Mouse (Mus musculus) embryo, embryonic 9.5 days (tissue): ENCODE measurements around the gene Tpx2.

Source experiments
- DNase-seq: peaks from one replicate; pipeline ENCODE4 v3.0.0-alpha.2; 2017; ENCODE audit errors: extremely low spot score

The Tpx2 gene

DNA sequence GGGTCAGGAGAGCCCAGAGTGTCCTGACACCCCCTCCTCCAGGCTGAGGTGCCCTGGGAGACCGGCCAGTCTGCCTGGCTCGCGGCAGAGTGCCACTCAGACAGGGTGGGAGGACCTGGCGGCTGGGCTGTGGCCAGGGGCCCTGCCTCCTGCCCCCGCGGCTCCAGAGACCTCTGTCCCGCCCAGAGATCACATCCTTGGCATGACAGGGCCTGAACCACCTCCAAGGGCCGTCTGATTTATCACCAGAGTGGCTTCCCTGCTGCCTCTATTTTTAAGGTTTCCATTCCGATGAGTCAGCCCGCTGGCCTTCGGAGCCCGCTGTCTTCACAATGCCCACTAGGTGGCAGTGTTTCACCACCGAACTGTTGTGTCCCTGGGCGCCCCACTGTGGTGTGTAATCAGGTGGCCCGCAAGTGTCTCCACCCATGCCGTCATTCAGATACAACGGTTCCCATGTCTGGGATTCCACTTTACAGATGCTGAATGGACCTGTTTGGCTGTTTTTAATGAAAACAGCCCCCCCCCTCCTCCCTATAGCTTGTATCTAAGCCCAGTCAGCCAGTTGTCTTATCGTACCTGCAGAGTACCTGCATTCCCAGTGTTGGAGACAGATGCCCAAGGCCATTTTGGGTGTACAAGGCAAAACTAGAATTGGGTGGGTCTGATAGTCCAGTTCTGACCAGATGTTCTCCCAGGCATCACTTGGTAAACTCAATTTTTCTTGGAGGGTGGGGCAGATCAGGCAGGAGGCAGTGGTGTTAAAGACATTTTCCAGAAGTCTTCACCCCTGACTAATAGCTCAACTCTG, 66.8 kb downstream of the Tpx2 start:
- peak; percentile 83 for DNase-seq

DNA sequence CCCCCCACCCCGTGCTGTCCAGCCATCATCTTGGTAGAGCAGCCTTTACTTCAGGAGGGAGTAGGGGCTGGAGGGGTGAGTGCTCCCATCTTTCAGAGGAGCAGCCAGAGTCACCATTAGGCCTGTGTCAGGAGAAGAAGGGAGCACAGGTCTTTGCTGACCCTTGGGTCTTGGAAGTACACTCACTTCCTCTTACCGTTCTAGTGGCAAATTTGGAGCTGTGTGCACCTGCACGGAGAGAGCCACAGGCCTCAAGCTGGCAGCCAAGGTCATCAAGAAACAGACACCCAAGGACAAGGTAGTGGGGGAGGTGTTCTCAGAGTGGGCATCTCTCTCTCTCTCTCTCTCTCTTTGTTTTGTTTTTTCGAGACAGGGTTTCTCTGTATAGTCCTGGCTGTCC, 67.7 kb downstream of the Tpx2 start:
- DNase-seq = no peak

DNA sequence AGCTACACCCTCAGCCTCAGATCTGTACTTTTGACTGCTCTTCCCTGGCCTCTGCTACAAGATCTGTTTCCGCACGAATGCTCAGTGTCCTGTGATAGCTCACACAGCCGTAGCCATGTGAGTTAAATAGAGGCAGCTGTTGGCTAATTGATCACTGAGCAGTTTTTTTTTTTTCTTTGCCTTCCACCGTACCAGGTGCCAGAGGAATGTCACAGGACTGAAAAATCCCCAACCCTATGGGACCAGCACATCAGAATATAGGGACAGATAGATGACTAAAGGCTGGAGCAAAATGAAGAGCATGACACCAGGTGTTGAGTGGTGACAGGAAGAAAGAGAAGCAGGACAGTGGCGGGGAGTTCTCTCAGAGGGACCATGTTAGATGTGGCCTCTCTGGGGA, 68.3 kb downstream of the Tpx2 start:
- DNase-seq = no peak

DNA sequence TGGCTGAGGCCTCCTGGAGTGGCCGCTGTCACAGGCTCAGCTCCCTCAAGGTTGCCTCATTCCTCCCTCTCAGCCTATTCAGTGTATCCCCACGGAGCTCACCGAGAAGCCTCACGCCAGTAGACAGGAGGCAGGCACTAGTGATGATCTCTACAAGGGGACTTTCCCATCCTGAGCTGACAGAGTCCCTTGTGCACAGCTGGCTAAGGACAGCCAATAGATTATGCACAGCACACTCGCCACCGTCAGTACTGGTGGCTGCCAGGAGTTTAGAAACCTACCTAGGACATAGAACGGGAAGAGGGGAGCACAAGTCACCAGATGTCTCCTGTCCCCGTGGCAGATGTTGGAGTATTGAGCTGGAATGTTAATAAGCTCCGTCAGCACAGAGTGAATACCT, 69.9 kb downstream of the Tpx2 start:
- DNase-seq = no peak

DNA sequence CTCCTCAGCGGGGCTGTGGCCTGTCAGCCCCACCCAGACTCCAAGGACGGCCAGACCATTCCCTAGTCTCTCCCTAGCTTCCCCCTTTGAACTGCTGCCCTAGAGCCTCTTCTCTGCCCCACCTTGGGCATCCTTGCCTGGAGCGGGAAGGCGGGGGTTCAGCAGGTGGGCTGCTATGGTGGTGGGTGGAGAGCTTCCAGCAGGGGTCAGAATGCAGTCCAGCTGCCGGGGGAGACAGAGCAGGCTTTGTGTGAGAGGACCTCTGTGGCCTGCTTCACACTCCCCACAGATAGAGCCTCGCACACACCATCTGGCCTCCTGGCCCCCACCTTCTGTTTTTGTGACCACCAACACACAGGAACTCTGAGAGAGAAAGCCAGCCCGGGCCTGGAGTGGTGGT, 74.6 kb downstream of the Tpx2 start:
- DNase-seq = no peak

DNA sequence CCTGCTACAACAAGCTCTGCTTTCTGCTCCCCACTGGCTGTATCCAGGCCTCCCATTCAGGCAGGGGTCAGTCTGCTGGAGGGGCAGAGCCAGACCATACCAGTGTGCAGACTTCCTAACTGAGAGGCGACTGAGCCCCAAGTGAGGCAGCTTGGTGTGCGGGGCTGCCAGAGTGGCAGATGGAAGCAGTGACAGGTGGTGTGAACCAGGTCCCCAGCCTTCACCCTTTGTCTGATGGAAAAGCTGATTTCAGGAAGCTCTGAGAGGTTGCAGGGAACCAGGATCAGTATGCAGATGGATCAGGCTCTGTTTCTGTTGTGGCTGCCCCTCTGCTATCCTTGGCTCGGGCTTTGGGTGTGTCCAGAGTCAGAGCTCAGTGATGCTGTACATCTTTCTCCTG, 75.9 kb downstream of the Tpx2 start:
- no peak for DNase-seq

DNA sequence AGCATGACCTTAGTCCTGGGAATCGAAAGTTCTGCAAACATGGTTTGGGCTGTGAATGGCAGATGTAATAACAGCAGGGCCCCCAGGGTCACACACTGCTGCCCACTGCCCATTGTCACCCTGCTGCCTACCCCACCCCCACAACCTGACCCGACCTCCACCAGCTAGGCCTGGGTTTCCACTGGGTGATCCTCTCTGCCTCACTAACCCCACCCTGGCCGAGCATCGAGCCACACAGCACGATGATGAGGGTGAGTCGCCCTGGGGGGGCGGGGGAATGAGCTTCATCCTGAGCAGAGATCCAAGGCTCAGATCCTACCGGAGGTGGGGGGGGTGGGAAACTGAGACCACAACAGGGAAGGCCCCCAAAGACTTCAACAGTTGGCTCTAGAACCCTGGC, 76.4 kb downstream of the Tpx2 start:
- no peak for DNase-seq

DNA sequence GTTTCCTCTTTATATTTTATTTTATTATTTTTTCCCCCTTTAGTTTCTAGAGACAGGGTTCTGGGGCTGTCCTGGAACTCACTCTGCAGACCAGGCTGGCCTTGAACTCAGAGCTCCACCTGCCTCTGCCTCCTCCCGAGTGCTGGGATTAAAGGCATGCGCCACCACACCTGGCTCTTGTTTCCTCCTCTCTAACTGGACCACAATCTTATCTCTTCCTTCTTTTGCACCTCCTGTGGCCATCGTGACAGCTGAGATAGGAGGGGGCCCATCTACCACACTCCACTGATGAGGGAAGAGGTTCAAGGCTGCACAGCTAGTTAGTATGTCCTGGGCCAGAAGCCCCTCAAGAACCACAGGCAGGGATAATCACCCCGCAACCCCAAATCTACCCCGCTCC, 76.8 kb downstream of the Tpx2 start:
- no peak for DNase-seq

DNA sequence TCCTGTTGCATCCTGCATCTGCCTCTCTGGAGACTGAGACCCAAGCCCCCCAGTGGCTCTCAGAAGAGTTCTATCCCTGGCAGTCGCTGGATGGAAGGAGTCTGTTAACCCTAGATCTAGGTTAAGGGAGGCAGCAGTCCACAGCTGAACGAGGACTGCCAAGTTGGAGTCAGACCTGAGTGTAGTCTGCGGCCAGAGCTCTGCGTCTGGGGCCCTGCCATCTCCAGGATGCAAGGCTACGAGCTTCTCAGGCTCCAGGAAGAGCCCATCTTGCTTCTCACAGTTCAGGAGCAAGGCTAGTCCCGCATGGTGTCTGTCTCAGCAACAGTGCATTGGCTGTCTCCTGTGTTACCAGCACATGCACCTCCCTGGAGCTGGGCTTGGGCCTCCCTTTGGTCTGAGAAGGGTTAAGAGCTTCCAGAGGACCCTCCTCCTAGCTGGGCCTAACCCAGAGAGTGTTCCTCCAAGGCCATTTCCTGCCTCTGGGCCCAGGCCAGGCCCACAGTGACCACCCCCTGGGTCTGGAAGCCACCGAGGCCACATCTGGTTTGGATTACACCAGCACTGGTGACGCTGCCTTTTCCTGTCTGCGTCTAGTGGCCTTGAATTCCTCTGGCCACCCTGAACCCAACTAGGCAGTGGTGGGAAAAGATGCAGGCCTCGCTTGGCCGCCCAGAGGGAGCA, 77.6 kb downstream of the Tpx2 start:
- DNase-seq = peak; percentile 77

DNA sequence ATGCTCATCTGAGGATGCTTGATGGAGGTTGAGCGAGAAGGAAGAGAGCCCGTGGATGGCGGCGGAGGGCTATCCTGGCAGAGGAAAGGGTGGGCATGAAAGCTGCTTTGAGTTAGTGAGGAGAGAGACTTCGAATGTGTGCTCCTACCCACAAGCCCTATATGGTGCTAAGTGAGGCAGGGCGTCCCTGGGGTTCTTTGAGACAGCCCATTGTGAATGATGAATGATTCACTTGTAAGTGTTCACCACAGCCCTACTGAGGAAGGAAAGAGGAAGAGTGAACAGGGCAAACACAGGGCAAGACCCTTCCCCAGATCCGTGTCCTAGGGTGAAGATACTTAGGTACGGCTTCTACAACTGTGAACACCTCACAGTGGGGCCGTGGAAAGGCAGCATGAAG, 79.1 kb downstream of the Tpx2 start:
- DNase-seq = no peak

DNA sequence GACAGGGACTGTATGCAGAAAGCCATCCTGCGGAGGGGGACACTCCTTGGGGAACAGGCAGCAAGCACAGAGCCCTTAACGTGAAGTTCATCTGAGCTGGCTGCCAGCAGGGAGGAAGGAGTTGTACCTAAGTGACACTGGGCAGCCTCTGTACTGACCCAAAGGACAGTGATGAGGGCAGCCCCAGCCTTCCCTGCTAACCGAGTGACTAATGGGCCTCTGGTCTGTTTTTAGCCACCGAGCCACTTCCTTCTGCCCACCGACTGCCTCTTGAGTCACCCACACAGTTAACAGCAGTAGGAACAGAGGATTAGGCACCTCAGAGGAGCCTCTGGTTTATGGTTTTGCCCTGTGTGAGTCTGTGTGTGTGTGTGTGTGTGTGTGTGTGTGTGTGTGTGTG, 79.6 kb downstream of the Tpx2 start:
- DNase-seq = no peak

DNA sequence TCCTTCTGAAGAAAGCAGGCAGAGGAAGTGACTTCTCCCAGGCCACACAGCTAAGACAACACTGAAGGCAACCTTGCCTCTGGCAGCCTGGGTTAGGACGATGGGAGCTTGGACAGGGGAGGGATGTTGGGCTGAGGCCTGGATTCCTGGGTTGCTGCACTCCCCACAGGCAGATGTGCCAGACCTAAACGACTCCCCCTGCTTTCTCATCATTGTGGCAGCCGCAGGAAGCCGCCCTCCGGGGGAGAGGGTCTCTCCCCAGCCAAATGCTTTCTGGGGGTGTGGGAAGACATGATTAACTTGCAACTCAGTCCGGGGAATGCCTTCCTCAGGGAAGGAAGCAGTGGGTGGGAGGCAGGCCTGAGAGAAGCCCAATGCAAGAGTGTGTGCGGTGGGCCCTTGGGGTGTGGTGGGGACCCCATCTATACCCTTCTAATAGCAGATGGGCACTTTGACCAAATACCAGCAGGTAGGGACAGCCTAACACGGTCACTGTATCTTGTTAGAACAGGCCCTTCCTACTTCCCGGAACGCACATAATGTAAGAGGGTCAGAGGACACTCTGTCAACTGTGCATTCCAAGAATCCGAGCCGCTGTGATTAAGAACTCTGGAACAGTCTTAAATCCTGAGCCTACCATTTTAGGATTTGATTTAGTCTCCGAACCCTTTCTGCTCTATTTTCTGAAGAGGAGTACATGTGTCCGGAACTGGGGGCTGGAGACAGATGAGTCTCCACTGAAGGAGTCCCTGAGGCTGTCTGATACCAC, 80.6 kb downstream of the Tpx2 start:
- no peak for DNase-seq

DNA sequence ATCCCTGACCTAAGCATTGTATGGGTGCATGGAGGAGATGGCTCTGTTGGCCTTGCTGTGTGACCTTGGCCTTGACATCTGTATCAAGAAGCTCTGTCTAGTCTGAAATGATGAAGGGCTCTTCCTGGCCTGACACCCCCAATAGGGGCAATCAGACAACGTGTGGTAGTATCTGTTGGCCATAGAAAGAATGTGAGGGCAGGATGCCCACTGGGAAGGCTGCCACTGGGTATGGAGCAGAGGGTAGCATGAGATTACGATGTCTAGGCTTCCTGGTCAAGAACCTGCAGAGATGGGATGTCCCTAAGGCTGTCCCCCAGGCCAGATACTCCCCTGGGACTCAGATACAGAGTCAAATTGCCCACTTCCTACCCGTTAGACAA, 81.2 kb downstream of the Tpx2 start:
- no peak for DNase-seq

DNA sequence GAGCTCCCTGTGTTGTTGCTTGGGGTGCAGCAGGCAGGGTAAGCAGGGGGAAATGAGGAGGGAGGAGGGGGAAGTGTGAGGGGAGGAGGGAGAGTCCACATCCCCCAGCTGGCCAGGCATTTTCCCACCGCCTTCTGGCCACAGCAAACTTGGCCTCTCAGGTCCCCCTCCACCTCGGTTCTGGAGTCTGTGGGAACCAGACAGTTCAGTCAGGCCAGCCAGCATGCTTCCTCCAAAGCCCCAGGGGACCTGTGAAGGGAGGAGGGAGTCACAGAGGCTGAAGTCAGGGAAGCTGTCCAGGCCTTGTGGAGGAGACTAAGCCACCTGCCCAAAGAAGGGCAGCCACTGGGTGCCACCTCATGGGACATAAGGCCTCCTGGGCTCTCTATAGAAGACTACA, 82.5 kb downstream of the Tpx2 start:
- DNase-seq = no peak

DNA sequence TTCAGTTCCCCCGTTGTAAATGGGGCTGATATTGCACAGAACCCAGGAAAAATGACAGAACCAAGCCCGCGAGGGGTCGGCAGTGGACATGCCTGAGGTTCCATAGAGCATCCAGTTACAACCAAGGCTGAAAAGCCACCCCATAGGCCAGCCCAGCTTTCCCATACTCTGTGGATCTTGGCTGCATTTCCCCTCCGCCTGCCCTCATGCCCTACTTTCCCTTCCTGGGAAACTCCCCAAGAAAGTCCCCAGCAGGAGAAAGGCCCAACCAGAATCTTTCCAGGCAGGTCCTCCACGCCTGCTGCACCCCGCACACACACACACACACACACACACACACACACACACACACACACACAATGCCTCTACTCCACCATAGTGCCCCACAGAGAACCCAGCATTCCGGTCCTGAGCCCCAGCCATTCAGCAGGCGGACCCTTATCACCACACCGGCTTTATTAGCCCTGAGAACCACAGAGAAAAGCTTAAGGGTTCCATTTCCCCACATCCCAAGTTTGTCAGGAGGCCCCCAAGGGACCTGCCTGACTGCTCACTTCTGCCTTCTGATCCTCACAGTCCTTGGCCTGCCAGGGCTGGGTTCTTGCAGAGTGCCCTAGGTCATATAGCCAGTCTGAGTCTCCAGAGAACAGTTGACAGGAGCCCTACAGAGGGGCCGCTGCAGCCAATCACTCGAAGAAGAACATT, 83.8 kb downstream of the Tpx2 start:
- no peak for DNase-seq

DNA sequence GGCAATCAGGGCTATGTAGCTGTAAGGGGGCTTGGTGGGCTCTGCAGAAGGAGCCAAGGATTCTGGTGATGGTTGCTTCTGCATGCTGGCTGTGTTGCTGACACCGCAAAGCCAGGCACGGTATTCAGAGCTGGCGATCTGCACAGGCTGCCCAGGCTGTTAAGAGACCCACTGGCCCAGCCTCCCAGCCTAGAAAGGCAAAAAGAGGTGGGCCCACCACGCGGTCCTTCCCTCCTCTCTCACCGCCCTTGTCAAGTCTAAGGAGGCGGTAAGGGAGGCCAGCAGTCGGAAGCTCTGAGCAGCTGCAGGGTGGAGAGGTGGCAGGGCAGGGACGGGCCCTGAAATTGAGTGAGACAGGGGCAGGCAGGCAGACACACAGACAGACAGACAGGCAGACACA, 85.3 kb downstream of the Tpx2 start, which contains the start of gene Foxs1:
Gene Foxs1, minus strand, starts transcription at position 161 of the 400 bp plus-strand sequence.
- DNase-seq = no peak

DNA sequence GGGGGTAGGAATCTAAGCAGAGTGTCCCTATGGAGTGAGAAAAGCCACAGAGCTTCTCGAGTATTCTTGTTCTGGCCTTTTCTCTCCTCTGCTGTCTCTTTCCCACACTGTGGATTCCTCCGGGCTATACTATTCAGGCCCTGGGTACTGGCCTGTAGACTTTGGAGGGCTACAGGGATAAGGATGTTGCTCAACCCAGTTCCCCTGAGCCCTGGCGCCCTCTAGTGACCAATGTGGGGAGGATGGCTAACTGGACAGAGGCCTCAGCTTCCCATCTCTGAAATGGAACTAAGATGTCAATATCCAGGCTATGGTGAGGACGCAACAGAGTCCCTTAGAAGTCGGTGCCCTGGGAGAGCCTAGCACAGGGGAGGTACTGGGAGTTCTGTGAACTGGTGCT, 85.8 kb downstream of the Tpx2 start:
- DNase-seq = peak; percentile 62

DNA sequence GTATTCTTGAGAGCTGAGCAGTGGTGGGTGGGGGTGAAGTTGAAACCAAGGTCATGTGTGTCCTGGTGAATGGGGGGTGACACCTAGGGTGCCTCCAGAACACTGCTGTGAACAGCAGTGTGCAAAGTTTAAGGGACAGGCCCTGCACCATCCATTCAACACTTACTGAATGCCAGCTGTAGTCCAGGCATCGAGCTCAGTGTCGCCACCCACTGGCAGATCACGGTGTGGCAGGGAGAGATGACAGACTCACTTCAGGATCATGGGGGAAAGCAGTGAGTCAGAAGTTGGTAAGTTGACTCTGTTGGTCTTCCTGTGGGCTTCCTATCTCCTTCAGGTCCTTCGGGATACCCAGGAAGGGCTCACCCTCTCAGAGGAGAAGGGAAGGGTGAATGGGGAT, 92.1 kb downstream of the Tpx2 start:
- DNase-seq = no peak

DNA sequence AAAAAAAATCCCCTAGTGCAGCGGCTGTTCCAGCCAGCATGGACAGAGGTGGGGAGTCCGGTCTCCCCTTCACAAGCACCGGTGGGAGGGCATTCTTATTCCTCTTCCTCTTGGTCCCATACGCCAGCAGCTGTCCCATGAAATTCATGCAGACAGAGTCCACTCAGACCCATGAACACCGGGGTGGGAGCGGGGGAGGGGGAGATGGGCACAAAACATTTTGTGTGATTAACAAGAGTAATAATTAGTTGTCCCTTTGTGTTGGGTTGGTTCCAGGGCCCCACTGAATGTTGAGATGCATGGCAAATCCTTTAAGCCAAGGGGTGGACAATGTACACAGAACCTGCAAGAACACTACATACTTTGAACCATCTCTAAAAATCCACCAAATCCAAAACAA, 93.3 kb downstream of the Tpx2 start:
- no peak for DNase-seq

DNA sequence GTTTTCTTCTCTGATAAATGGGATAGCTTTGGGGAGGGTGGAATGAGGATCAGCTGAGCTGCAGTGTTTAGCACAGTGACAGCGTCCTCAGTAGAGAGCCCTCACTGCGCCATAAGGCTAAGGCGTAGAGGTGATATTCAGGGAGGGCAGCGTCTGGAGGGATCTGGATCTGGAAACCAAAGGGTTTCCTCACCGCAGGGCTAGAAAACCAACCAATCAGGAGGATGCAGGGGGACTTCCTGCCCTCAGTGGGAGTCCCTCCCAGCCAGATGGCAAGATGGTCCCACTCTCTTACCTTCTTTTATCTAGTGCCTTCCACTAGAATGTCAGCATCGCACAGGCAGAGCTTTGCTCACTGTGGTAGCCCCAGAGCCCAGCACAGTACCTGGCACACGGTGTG, 94.0 kb downstream of the Tpx2 start:
- no peak for DNase-seq

DNA sequence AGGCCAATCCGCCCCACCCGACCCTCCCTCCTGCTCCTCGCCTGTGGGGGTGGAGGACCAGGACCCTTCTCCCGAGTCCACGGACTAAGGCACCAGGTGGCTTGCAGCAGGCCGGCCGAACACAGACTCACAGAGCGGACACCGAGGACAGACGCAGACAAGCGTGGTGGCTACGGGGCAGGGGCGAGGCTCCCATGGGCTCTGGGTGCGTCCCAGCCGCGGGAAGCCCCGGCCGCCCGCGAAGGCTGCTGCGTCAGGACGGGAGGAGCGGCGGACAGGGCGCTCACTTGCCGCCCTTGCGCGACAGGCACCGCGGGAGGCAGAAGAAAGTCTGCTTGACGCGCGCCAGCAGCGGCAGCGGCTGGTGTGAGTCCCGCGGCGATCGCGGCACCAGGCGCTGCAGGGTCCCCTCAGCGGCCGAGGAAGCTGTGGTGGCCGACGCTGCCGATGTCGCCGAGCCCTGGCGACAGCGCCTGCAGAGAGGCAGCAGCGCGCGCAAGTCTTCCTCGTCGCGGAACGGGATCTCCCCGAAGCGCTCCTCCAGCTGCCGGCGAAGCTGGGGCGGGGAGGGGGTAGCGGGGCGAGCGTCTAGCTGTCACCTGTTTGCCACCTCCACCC, 95.2 kb downstream of the Tpx2 start:
- no peak for DNase-seq

DNA sequence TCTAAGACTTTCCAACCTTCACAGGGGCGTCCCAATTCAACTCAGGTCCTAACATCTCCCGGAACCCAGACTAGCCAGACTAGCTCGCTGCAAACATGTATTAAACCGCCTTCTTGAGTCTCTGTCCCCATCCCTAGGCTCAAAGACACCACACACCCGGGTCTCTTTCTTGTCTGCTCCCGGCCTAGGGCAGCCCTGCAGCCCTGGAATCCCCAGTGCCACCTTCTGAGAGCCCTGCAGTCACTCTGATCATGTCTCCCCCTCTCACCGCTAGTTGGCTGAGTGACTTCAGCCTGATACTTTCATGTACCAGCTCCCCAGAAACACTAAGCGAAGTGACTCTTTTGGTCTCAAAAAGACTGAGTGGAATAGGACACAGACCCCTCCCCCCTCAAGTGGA, 95.8 kb downstream of the Tpx2 start:
- no peak for DNase-seq
